Mouse (Mus musculus): ENCODE results near the gene Chst4.

The Chst4 gene

GRCm38 (mm10) chr8:110006312-110007023 is 33.1 kb downstream of the Chst4 start:
- peak; percentile 22 for DNase-seq (ENCODE audit: low read depth, low spot score)

GRCm38 (mm10) chr8:110004300-110004699 is 35.2 kb downstream of the Chst4 start:
- no peak for DNase-seq (ENCODE audit: low read depth, low spot score)

GRCm38 (mm10) chr8:110002953-110003352 is 36.6 kb downstream of the Chst4 start:
- DNase-seq (ENCODE audit: low read depth, low spot score), result peak; percentile 79

GRCm38 (mm10) chr8:109999974-110000373 is 39.6 kb downstream of the Chst4 start:
- no peak for DNase-seq (ENCODE audit: low read depth, low spot score)

GRCm38 (mm10) chr8:109998066-109998465 is 41.5 kb downstream of the Chst4 start:
- no peak for DNase-seq (ENCODE audit: low read depth, low spot score)

GRCm38 (mm10) chr8:109997381-109997780 is 42.2 kb downstream of the Chst4 start:
- DNase-seq (ENCODE audit: low read depth, low spot score), result no peak

- DNase-seq (ENCODE audit: low read depth, low spot score), result no peak
Measured at GRCm38 (mm10) chr8:109992951-109993350, 46.6 kb downstream of the Chst4 start.

- DNase-seq (ENCODE audit: low read depth, low spot score), result no peak
Measured at GRCm38 (mm10) chr8:109992166-109992565, 47.4 kb downstream of the Chst4 start.

GRCm38 (mm10) chr8:109990224-109990623 is 49.3 kb downstream of the Chst4 start, which contains the start of gene Tat:
Gene Tat (plus strand): TSS chr8:109990437.
- no peak for DNase-seq (ENCODE audit: low read depth, low spot score)

- no peak for DNase-seq (ENCODE audit: low read depth, low spot score)
Measured at GRCm38 (mm10) chr8:109989151-109989550, 50.4 kb downstream of the Chst4 start.

- no peak for DNase-seq (ENCODE audit: low read depth, low spot score)
Measured at GRCm38 (mm10) chr8:109987776-109988175, 51.8 kb downstream of the Chst4 start.

GRCm38 (mm10) chr8:109986384-109986783 is 53.2 kb downstream of the Chst4 start:
- no peak for DNase-seq (ENCODE audit: low read depth, low spot score)

- no peak for DNase-seq (ENCODE audit: low read depth, low spot score)
Measured at GRCm38 (mm10) chr8:109983944-109984343, 55.6 kb downstream of the Chst4 start.

- no peak for DNase-seq (ENCODE audit: low read depth, low spot score)
Measured at GRCm38 (mm10) chr8:109982386-109983105, 57.0 kb downstream of the Chst4 start.

- no peak for DNase-seq (ENCODE audit: low read depth, low spot score)
Measured at GRCm38 (mm10) chr8:109979339-109979738, 60.2 kb downstream of the Chst4 start.

All from ES-CJ7 (cell line).